Mouse (Mus musculus) embryo, embryonic 9.5 days (tissue): ENCODE measurements around the gene Cyb5b.
"Not testable (repeated sequence)": the region's sequence is repeated elsewhere in the genome, so short reads cannot be mapped to it uniquely, and the experiment has no call there.

ENCODE experiments used
- DNase-seq: peaks from one replicate; pipeline ENCODE4 v3.0.0-alpha.2; 2017; ENCODE audit errors: extremely low spot score

Gene Cyb5b

GRCm38 (mm10) chr8:107172969-107173645 lies 22.7 kb downstream of the Cyb5b start:
- no peak for DNase-seq

GRCm38 (mm10) chr8:107181122-107181521 lies 30.7 kb downstream of the Cyb5b start:
- DNase-seq, result no peak

- no peak for DNase-seq
These were observed 34.6 kb downstream of the Cyb5b start for GRCm38 (mm10) chr8:107184996-107185395.

GRCm38 (mm10) chr8:107186659-107187390 lies 36.4 kb downstream of the Cyb5b start:
- no peak for DNase-seq

DNA sequence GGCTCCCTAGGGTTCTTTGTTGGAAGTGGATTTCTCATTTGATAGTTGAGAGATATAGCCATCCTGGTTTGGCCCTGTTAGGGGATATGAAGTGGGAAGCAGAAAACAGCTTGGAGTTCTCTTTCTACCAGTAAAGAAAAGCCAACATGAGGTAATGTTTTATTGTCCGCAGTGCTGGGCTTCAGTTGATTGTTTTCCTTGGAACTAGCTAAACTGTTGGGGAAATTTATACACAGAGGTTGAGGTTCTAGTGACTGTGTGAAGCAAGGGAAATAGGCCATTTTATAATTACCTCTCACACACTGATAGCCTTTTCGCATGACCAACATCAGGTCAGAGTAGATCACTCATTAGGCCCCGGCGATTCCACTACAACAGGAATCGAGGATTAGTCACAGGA lies 37.2 kb downstream of the Cyb5b start:
- DNase-seq, result no peak

DNA sequence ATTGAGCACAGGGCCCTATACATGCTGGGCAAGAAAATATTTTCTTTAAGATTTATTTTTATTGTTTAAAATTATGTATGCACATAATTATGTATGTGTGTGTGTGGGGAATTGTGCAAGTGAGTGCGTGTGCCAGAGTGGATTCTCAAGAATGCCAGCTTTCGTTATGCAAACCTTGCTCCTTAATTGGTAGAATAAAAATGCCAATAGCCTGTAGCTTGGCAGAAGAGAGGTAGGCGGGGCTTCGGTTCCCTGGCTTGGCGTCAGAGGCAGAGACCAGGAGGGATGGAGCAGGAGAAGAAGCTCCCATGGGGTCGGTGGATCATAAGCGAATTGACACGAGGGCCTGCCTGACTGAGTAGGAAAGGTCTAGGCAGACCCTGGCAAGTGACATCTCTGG lies 42.2 kb downstream of the Cyb5b start:
- DNase-seq, result no peak

- no peak for DNase-seq
These were observed 42.9 kb downstream of the Cyb5b start for GRCm38 (mm10) chr8:107193331-107193730.

DNA sequence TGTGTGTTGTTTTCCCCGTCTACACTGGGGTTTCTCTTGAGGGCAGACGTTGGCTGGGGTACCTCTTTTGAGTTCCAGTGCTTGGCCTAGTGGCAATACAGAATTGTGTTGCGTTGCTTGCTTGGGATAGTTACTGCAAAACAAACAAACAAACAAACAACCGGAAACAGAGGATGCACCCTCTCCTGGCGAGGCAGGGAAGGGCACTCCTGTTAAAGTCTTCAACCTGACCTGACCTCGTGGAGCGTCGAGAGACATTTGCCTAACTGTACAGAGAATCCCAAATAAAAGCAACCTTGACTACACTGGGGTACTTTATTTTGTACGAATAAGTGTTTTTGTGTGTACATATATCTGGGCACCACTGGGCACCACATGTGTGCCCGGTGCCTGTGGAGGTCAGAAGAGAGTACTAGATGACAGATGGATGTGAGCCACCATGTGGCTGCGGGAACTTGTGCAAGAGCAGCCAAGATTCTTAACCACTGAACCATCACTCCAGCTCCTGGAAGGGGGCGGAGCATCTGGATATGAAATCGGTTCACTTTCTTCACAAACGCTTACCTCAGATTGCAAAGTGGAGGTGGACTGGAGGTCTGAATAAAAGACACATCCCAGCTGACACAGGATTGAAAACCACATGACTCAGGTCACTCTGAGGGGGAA lies 44.5 kb downstream of the Cyb5b start:
- DNase-seq, result no peak

- peak; percentile 10 for DNase-seq
These were observed 47.7 kb downstream of the Cyb5b start for GRCm38 (mm10) chr8:107197901-107198826.

DNA sequence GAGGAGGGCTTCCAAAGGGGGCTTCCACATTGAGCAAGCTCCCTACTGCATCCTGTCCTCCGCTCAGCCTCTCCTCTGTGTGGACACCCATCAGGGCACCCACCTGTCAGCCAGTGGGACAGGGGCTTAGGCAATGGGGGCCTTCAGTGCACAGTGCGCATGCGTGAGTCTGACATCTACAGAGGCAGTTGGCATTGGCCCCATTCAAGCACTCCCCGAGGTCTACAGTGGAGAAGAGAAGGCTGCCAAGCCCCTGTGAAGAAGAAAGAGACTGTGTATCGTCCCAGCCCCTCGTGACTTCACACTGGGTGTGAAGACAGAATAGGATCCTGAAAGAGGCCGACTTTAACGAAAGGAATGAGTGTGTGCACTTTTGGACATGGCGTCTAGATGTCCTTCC lies 54.7 kb downstream of the Cyb5b start:
- no peak for DNase-seq

DNA sequence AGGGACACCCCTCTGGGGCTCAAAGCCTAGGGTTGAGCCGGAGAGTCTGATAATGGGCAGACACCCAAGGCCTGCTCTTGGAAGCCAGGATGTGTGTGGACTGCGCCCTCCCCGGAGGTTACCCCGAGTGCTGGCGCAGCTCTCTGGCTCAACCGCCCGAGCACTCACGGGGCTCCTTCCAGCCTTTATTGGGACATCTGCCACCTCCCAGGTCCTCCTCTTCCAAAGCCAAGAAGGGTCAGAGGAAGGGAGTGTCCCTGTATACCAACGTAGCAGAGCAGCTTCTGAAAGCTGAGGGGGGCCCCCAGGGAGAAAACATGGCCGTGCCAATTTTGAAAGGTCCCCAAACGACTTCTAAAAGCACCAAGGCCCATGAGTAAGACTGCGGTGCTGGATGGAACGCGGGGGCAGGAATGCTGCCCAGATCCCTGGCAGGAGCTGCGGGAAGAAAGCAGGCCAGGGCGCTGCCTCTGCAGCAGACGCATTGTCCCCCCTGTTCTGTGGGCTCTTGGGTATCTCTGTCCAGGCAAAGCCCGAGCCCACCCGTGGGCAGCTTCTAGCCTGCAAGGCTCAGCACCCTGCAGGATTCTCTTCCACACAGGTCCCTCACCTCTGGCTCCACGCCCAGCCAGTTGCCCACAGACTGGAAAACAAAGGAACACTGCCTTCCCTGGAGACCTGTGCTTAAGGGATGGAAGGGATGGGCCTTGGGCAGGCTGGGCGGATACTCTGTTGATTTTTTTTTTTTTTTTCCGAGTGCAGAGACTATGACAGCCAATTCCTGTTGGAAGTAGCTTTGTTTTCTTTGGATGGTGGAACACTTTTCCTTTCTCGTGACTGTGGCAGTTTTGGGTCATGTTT lies 55.5 kb downstream of the Cyb5b start:
- DNase-seq, result no peak

DNA sequence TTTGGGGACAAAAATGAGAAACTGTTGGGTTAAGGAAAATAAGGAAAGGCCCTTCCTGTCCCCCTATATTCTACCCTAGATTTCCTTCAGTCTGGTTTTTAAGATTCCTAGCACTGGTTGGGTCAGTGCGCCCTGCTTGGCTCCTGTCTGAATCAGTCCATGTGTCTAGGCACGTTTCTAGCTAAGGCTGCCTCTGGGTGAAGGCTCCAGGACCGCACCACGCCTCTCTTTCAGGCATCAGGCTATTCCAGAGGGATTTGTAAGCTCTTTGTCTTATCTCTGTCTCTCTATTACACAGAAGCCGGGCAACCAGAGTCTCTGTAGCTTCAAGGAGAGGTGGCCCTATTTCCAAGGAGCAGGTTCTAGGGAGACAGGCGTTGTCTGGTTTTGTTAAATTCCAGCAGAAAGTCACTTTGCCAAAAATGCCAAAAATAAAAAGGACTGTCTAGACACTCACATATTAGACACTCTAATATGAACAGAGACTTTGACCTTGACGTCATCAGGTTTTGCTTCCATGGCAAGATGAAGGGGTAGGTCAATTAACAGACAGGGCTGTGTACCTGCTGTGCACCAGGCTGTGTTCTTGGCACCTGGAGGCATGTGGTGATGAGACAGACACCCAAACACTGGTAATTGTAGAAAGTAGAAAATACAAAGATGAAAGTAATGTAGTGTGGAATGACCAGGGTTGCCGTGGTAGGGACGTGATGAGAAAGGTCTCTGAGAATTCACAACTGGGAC lies 56.5 kb downstream of the Cyb5b start:
- DNase-seq, result no peak

DNA sequence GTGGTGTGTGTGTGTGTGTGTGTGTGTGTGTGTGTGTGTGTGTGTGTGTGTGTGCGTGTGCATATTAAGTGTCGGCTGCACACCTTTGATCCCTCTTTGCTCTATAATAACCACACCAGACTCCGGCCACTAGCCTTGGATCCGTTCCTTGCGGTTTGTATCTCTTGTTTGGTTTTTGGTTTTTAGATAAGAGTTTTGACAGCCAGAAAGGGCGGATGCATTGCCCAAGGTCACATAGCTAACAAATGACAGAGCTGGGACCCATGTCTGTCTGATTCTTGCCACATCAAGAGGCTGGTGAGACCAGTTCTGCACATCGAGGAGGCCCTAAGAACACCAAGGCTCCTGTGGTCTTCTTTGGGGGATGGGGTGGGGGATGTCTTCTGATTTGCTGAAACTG lies 58.7 kb downstream of the Cyb5b start:
- DNase-seq, result no peak

DNA sequence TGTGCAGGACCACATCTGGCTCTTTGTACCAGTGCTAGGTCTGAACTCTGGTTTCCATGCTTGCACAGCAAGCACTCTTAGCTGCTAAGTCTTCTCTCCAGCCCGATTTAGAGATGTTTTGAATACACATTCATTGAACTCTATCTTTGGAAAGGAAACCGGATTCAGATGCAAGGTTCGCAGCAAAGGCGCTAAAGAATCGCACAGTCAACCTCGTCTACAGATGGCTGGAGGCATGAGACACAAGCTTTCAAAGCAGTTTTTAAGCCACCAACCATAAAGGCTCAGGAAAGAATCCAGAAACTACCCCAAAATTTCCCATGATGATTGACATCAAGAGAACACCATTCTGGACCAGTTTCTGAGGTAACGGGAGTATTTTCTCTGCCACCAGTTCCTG lies 61.6 kb downstream of the Cyb5b start:
- DNase-seq, result no peak

GRCm38 (mm10) chr8:107217230-107217629 lies 66.8 kb downstream of the Cyb5b start:
- not testable (repeated sequence) for DNase-seq

- DNase-seq, result no peak
These were observed 67.7 kb downstream of the Cyb5b start for GRCm38 (mm10) chr8:107218091-107218490.

DNA sequence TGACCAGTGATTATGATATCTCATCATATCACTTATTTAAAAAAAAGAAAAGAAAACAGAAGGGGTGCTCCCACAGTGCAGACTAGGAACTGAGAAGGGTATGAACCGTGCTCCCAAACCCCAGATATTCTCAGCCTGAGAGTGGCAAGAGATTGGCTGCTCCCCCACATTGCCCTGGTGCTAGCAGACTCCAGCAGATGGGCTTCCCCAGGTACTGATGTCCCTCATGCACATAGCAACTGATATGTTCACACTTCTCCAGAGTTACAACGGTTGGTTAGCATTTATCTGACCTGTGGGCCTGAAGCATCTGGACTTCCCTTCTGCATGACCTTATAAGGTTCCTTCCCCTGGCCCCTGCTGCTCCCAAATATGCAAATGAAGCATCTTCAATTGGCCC lies 68.6 kb downstream of the Cyb5b start:
- no peak for DNase-seq

DNA sequence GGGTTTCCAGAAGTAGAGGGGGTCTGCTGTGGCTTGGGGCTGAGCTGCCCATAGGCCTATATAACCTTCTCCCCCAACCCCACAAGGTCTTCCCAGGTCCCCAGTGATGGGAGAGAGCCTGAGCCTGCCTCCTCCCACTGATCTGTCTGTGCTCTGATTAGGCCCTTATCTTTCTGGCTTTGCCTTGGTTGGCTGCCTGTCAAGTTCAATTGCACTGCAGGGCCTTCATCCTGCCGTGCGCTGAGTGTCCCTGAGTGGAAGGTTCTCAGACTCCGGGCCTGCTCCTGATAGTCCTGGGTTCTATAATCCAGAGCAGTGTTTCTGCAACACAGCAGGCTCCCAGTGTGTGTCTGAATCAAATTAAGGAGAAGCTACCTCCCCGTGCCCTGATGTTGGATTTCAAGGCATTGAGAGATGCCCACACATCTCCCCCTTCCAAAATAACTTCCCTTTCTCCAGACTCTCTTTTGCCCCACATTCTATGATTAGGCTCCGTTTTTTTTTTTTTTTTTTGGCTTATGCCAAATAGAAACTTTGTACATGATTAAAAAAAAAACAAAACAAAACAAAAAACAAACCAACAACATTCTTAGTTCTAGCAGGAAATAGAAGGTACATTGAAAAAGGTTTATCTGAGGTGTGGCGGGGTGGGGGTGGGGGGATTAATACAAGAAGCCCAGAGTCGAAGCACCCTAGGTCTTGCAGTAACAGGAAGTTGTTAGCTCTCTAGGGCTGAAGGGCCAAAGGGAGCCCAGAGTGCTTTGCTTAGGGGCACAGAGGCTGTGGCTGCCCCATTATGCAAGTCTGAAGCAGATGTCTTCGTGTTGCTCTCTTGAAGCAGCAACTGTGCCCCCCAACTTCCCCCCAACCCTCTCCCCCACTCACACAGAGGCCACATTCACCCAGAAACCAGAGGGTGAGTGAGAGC lies 71.7 kb downstream of the Cyb5b start:
- DNase-seq, result no peak

- DNase-seq, result peak; percentile 75
These were observed 75.7 kb downstream of the Cyb5b start for GRCm38 (mm10) chr8:107226183-107226582.
